Mouse (Mus musculus) lung, adult 18-20 months (tissue): ENCODE results near the gene Bsdc1.
"Not testable (repeated sequence)": the region's sequence is repeated elsewhere in the genome, so short reads cannot be mapped to it uniquely, and the experiment has no call there.

Experiments
- DNase-seq, 2 experiments: peaks; one replicate each; pipeline ENCODE4 v3.0.0; 2022; ENCODE audit warnings: mixed read lengths in 2 of 2

Gene Bsdc1

DNA sequence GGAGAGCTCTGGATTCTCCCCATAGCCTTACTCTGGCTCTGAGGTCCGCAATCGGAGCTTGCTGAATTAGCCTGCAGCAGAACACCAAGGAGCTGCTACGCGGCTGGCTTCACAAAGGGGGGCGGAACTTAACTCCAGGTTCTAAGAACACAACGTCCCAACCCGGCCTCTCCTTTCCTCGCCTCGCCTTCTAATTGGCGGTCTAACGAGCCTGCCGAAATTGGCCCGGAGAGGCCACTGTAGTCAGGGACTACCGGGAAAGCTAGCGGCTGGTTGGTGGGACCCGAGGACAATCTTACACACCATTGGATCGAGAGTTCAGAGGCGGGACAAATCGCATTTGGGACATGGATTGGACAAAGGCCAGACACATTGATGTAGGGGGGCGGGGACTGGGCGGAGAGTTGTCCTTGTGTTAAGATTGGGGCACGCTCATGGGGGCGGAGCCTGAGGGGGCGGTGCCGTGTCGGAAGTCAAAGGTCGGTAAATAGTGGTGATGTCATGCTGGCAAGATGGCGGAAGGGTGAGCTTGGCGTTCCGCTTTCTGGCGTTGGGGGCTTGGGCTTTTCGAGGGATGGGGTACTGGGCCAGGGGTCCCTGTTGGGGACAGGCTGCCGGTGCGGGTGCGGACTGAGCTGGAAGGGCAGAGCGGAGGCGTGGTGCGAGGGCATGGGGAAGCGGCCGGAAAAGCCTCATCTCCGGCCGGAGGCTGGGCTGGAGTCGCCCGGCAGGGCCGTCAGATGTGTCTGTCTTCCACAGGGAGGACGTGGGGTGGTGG lies at the start of gene Bsdc1:
Gene Bsdc1 (plus strand): TSS at position 399 of the 778 bp plus-strand sequence.
- DNase-seq: peak; percentile 100

DNA sequence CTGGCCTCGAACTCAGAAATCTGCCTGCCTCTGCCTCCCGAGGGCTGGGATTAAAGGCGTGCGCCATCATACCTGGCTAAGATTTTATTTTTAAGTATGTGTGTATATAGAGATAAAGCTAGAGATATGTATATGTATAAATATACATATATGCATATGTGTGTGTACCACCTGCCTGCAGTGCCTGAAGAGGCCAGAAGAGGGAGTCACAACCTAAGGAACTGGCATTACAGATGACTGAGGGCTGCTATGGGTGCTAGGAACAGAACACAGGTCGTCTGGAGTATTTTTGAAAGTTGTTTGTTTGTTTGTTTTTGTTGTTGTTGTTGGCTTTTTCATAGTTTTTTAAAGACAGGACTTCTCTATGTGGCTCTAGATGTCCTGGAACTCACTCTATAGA lies 45.5 kb upstream of the Bsdc1 start:
- DNase-seq: no peak

DNA sequence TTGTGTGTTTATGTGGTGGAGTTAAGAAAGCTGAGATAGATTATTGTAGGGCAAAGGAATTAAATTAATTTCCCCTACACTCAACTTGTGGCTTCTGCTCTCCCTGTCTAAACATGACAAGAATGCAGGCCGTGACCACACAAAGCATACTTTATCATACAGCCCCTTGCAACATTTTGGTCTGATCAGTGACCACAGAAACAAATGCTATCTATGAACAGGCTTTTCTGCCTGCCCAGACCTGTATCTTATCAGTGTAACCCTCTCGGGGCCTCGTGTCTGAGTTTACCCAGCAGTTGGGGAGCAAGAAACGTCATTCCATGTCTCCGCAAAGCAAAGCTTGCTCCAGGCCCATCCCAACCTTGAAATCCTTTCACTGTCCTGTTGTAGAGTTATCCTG lies 44.9 kb upstream of the Bsdc1 start:
- DNase-seq: no peak

DNA sequence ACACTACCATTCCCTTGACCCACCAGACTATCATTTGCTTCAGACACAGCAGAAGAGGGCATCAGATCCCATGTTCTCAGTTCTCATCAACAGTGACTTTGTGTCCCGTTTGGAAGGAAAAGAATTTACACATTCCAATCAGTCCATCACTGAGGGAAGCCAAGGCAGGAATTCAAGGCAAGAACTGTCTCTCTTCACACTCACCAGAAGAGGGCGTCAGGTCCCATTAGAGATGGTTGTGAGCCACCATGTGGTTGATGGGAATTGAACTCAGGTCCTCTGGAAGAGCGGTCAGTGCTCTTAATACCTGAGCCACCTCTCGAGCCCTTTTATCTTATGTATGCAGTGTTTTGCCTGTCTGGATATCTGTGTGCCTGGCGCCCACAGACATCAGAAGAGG lies 43.1 kb upstream of the Bsdc1 start:
- no peak for DNase-seq

DNA sequence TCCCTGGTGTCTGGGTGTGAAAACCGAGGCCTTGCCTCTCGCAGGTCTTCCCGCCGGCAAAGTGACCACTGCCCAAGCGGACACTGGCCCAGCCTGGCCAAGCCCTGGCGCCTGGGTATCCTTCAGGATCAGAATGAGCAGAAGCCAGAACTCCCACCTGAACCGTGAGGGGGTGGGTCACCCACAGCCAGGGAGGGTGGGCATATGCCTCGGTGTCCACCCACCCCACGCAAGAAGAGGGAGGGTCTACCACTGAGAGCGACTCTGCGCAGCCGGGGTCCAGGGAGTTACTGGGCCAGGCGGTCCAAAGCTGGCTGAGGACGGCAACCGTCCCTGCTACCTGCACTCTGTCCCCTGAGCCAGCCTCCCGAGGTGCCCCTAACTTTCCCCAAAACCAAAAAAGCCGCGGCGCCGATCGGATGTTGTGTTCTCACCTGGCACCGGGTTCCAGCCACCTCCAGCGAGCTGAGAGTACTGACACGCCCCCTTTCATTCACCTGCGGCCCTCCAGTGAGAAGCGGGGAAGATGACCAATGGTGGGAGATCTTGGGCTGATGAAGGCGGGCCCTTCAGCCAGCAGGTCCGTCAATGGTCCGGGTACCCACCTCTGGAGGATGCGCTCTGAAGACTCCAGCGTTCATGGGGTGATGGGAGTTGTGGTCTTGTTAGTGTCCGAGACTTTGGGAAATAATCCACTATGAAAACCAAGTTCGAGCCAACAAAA lies 20.9 kb upstream of the Bsdc1 start, which contains the start of gene Zbtb8b:
Gene Zbtb8b (minus strand): TSS at position 514 of the 724 bp plus-strand sequence.
- peak; percentile 73 to 81 for DNase-seq

DNA sequence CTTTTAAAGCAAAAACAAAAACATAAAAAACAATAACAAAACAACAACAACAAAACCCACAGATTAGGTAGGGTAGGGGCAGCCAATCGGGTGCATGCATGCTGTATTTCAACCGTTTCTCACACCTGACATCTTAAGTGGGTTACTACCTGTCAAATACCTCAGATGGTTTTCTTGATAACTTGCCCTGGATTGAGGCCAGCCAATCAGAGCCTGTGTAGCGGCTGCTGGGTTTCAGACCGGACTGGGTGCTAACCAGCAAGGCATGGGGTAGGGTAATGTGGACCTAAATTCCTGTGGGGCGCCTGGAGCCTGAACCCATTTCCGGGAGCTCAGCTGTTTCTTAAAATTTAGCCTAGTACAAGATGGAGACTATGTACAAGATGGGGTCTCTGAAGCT lies 20.2 kb upstream of the Bsdc1 start:
- no peak for DNase-seq

DNA sequence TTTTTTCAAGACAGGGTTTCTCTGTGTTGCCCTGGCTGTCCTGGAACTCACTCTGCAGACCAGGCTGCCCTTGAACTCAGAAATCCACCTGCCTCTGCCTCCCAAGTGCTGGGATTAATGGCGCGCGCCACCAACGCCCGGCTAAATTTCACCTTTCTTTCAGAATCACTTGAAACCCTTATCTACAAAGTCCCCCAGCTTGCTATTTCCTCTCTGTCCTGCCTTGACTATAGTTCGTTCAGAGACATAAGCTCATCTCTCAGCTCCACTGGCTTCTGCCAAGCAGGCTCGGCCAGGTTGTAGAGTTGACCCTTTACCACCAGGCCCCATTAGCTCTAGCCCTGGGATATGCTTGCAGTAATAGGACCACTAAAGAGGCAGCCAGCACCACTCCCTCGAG lies 14.0 kb upstream of the Bsdc1 start:
- no peak for DNase-seq

DNA sequence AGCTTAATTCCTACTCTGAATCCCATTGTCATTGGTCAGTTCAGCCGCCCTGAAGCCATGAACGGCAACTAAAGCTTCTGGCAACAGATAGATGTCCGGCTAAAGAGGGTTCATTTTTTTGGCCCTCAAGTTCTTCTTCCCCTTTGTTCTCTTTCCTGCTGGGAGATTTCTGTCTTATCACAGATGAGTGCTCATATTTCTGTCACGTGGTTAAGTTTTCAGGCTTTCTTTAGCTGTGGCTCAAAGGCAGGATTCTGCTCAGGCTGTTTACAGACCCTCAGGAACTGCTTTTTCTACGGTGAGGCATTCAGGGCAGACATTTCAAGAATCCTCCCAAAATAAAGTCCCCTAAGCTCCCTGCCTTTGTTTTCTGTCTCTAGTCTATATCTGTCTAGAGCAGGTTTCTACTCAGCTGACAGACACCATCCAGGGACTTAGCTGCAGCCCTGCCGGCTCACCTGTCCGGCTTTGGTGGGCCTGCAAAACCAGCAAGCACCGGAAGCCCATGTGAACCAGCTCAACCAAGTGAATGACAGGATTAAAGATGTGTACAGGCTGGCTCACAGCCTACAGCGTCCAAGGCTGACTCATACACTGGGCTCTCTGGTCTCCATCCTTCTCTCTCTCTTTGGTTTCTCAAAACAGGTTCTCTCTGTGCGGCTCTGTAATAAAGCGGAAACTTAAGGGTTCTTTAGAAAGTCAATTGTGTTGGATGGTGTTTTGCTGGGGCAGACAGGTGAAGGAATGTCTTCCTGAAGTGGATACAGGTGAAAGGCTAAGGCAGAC lies 13.4 kb upstream of the Bsdc1 start:
- DNase-seq: no peak

DNA sequence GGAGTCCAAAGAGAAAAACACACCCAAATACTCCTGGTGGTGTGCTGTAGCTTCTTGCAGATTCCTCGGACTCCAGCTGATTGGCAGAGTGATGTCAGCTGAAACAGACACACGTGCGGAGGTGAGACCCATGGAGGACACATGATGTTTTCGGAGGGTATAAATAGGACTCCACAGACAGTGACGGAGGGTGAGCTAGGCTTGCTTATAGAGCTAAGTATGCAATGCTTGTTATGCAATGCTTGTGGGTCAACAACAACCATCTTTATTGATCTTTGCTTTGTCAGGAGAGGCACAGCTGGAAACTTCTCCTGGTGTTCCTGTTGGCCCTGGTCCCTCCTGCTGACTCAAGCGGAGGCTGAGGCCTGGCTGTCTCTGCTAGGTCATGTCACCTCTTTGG lies 12.7 kb upstream of the Bsdc1 start:
- no peak for DNase-seq

DNA sequence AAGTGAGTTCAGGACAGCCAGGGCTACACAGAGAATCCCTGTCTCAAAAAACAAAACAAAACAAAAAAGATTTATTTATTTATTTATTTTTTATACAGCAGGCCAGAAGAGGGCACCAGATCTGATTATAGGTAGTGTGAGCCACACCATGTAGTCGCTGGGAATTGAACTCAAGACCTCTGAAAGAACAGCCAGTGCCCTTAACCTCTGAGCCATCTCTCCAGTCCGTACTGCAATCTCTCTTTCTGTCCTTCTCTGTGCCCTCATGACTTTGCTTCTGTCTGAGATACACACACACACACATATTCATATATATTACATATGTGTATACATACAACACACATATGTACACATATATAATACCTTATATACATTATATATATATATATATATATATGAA lies 10.5 kb upstream of the Bsdc1 start:
- DNase-seq: no peak

DNA sequence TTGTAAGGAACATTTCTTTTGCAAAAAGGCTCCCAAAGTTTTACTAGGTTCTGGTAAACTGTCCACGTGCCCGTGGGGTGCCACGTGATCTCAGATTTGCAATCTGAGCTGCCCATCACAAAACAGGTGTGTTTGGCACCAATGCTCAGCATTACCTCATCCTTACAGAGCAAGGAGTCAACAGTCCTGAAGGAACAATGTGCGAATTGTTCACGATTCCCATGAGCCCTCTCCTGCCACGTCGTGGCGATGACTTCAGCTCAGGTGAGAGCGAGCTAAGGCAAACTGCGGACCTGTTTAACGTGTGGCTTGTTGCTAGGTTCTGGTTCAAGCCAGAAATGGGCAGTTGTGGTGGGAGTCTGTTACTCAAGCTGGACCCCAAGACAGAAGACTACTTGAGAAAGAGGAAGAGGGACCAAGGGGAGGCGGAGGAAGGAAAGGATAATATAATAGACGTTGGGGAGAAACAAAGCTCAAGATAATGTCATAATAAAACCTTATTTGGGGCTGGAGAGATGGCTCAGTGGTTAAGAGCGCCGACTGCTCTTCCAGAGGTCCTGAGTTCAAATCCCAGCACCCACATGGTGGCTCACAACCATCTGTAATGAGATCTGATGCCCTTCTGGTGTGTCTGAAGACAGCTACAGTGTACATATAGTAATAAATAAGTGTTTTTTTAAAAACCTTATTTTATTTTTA lies 9.8 kb upstream of the Bsdc1 start:
- DNase-seq: no peak

DNA sequence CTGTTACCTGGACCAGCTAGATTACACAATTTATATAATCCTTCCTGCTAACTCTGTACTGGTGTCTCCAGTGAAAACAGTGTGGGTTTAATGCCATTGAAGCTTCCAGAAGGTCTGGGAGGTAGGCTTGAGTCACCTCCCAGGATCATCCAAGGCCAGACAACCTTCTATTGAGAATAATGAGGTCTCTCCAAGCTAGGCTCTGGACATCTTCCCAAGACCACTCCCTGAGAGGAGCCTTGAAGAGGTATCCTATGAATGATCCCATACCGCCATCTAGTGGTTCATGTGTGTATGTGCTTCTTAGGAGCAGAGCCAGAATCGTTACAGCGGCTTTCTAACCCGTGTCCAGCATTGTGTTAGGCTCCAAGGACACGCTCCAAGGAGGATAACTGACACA lies 6.1 kb upstream of the Bsdc1 start:
- DNase-seq: peak; percentile 55 to 75

DNA sequence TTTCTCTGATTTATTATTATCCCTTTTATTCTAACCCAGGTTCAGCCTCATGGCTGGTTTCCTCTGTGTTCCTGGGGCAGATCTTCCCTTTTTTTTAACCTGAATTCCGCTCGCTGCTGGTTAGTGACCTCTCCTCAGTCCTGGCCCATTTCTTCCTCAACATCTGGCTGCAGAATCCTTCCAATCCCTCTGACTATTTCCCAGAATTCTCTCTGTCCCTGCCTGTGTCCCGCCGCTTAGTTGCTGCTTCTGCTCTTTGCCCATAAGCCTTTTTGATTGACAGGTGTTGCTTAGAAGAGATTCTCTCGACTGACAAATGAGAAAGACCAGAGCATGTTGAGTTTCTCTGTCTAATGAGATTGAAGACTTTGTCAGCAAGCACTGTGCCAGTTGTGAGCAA lies 5.3 kb upstream of the Bsdc1 start:
- DNase-seq: no peak

DNA sequence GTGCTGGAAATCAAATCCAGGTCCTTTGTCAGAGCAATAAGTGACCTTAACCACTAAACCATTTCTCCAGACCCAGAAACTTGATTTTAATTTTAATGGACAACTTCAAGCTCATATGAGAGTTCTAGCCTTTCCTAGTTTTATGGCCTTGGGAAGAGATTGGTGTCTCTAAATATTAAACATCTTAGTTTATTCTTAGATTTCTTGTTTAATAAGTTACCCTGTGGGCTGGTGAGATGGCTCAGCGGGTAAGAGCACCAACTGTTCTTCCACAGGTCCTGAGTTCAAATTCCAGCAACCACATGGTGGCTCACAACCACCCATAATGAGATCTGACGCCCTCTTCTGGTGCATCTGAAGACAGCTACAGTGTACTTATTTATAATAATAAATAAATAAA lies 4.1 kb upstream of the Bsdc1 start:
- DNase-seq: not testable (repeated sequence)

DNA sequence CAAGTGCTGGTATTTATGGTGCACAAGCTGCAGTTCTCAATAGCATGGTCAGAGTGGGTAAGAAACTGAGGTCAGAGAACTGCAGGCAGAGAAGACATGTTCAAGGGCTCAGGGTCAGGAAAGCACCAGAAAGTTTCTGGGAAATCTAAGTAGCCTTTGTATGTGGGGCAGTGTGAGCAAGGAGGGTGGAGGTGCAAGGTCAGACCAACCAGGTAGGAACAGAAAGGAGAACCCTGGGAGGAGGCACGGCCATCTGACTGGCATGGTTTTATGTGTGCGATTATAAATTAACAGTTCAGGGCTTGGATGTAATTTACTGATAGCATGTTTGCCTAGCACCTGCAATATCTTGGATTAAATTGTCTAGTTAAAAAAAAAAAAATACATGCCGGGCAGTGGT lies 1.7 kb upstream of the Bsdc1 start:
- no peak for DNase-seq

DNA sequence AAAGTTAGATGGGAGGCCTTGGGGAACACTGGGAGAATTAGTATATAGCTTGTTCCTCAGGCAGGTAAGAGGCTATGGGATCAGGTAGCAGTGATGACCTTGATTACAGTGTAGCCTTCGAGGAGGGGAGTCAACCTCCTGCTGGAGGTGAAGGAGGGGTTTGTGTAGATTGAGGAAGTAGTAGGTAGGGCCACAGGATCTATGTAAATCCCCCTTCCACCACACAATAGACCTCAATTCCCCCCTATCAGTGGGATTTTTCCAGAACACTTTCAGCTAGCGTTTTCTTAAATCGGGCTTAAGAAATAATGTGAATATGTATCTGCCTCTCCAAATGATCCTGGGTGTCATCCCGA lies 576 bp upstream of the Bsdc1 start:
- DNase-seq: no peak

DNA sequence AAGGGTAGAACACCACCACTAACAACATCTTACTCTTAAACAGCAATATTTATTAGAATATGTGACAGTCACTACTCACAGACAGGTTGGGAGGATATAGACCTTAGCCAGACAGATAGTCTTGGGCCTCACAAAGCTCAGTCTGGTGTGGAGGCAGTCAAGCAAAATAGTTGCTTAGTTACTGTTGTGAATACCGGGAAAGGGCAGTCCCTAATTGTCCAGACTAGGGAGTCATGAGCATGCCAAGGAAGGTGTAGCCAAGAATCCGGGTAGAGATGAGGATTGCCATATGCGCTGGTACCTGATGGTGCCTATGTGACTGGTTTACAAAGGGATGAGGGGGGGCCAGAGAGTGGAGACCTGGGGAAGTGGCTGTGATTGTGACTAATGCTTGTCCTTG lies 737 bp downstream of the Bsdc1 start:
- DNase-seq: no peak

DNA sequence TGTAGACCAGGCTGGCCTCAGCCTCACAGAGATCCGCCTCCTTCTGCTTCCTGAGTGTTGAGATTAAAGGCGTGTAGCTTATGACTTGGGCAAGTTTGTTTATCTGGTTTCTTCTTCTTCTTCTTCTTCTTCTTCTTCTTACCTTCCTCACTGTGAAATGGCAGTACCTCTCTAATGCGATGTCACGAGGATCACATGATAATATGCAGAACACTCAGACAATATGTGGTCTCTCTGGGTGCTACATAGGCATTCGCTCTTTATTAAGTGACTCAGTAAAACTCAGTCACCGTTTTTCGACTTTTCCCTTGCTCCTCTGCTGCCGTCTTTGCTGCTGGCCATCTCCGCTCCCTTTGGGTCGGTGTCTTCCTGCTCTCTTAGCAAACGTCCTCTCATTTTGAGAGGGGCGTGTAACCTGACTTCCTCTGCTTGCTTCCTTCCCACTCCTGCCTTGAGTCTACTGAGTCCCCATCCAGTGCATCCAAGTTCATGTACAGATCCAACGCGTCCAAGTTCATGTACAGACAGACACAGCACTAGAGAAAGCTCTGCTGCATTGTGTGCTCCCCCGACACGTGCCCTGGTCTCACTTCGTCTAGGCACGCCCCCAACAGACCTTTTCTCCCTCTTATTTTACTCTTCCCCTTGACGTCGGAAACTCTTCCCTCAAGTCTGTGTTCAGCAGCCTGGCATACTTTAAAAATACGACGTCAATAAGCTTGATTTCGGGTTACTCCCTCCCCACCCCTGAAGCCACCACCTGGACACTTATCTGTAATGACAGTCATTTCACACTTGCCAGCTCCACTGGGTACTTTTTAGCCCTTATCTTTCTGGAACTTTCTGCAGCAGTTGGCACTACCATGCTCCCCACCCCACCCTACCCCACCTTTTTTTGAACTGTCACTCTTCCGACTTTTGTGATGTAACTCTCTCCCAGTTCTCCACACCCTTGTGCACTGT lies 2.0 kb downstream of the Bsdc1 start:
- DNase-seq: no peak

DNA sequence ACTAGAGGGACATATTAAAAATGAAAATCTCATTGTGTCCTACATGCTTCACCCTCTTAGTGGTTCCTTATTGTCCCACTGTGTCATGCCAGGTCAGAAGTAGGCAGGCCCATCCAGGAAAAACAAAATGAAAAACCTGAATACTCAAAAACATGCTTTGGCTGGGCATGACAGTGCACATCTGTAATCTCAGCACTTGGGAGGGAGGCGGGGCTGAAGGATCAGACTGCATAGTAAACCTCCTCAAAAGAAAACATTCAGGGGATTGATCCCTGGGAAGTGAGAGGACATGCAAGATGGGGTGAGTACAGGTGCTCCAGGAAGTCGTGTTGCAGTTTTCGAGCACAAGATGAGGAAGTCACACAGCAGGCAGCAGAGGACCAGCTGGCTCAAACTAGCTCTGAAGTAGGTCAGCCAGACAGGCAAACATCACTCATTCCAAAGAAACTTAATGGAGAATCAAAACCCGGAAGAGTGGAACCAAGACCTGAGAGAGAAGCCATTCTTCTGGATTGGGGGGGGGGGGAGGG lies 3.0 kb downstream of the Bsdc1 start:
- DNase-seq: no peak

DNA sequence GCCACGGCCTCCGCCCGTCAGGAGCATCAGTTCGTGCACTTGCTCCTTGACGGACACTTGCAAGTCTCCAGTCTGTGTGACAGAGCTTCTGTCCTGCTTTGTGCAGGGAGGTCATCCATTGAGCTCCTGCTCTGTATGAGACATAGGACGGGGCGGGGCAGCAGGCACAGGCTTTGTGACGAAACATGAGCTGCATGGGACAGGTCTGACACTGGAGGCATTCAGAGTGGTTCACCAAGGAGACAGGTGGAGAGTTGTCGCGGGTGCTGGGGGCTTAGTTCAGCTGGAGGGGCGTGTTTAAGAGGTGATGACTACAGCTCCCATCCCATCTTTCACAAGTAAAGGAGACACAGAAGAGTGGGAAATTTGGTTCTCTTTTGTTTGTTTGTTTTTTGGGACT lies 14.7 kb downstream of the Bsdc1 start:
- no peak for DNase-seq

DNA sequence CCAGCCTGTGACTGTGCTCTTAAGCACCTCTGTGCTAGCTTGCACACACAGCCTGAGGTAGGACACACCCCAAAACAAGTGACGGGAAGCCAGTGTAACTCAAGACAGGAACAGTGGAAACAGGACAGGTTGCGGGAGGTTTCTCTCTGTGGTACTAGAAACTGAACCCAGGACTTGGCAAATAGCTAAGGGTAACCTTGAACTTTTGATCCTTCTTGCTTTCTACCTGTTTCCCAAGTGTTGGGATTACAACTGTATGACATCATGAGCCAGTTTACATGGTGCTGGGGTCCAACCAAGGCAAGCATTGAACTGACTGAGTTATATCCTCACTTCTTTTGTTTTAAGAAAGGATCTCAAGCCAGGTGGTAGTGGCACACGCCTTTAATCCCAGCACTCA lies 18.5 kb downstream of the Bsdc1 start:
- no peak for DNase-seq

DNA sequence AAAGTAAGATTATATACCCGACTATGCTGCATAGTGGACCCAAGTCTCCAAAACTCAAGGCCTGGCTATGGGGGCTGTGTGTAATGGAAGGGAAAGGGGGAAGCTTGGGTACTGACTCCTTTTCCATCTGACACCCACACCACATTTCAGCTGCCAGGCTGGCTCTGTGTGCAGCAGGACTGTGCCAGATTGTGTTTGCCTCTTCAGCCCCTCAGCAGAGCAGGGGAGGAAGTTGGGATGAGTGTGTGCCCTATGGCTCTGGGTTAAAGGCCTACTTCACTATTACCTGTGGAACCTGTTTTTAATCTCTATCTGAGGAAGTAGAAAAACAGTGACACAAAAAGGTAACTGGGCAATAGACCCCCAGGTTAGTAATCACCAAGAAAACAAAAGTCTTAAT lies 19.7 kb downstream of the Bsdc1 start:
- DNase-seq: no peak
